Mouse (Mus musculus): Measurements from ENCODE around the gene Olfr1048. TPM values are rescaled to one million over a fixed set of nuclear protein-coding genes. Genes with fewer than 3 reads are reported as not detected.

The Olfr1048 gene
- total and polyA plus RNA-seq, 3 experiments = not detected

- Histone ChIP-seq H3K9ac (ENCODE audit: control insufficient read depth, low read depth, low read length, poor library complexity, severe bottlenecking) (no peak within 1 kb of the TSS), H3K4me1 (ENCODE audit: control insufficient read depth in 1 of 2, insufficient read depth in 2 of 2, low read length in 2 of 2) (no peaks in the 10 kb centered on the region), H3K9me3 (replicated peaks; ENCODE audit: insufficient read depth, low read length) (no peaks in the 10 kb centered on the region), H3K27ac (ENCODE audit: control insufficient read depth, low read depth, low read length) (no peak within 1 kb of the TSS), H3K27me3 (ENCODE audit: control insufficient read depth in 1 of 2, insufficient read depth in 2 of 2, low read length in 2 of 2) (no peaks in the 10 kb centered on the region), H3K36me3 (ENCODE audit: control insufficient read depth in 1 of 2, insufficient read depth in 2 of 2, low read length in 2 of 2) (no peaks in the 10 kb centered on the region), H3K4me3 (ENCODE audit: control insufficient read depth in 1 of 2, insufficient read depth in 1 of 2, low read depth in 2 of 2, low read length in 2 of 2) (no peak within 1 kb of the TSS), H3K79me2 (ENCODE audit: control insufficient read depth, insufficient read depth, low read length, poor library complexity) (no peaks in the 10 kb centered on the region)
- no peak for TF ChIP-seq MAX (IDR thresholded peaks at IDR 0.05; ENCODE audit: low read length)
- no peak for TF ChIP-seq MYC (IDR thresholded peaks at IDR 0.05; ENCODE audit: low read depth, low read length)
- TF ChIP-seq NRF1 (IDR thresholded peaks at IDR 0.05; ENCODE audit: insufficient read depth, low read depth, low read length, poor library complexity, severe bottlenecking) = no peak
- no peak for TF ChIP-seq MAZ (IDR thresholded peaks at IDR 0.05; ENCODE audit: low read depth, low read length)
- no peak for TF ChIP-seq NELFE (IDR thresholded peaks at IDR 0.05; ENCODE audit: low read depth, low read length)
- TF ChIP-seq CHD1 (IDR thresholded peaks at IDR 0.05; ENCODE audit: low read depth, low read length) = no peak
- no peak for TF ChIP-seq USF2 (IDR thresholded peaks at IDR 0.05; ENCODE audit: borderline replicate concordance in 1 of 2, insufficient read depth in 1 of 2, low read depth in 1 of 2, low read length in 2 of 2)
- TF ChIP-seq TAL1 (IDR thresholded peaks at IDR 0.05; ENCODE audit: low read length) = no peak
- no peak for TF ChIP-seq CTCF (IDR thresholded peaks at IDR 0.05 in 2 of 3, conservative IDR thresholded peaks at IDR 0.05 in 1 of 3; ENCODE audit: control insufficient read depth in 1 of 3, insufficient read depth in 1 of 3, low read depth in 2 of 3, low read length in 3 of 3, poor library complexity in 1 of 3, severe bottlenecking in 1 of 3)
- TF ChIP-seq UBTF (IDR thresholded peaks at IDR 0.05; ENCODE audit: borderline replicate concordance, insufficient read depth, low read depth, low read length) = no peak
- TF ChIP-seq POLR2AphosphoS2 (IDR thresholded peaks at IDR 0.05; ENCODE audit: low read length) = no peak
- no peak for TF ChIP-seq MAFK (IDR thresholded peaks at IDR 0.05; ENCODE audit: borderline replicate concordance, low read depth, low read length)
- TF ChIP-seq GATA1 (IDR thresholded peaks at IDR 0.05; ENCODE audit: low read depth, low read length) = no peak
- TF ChIP-seq GABPA (IDR thresholded peaks at IDR 0.05; ENCODE audit: low read depth, low read length) = no peak
- no peak for TF ChIP-seq ELF1 (IDR thresholded peaks at IDR 0.05; ENCODE audit: low read depth, low read length)
- no peak for DNase-seq (ENCODE audit: low read depth, low spot score)
Measured at GRCm38 (mm10) chr2:86202909-86203308, 37.2 kb downstream of the Olfr1048 start, which contains the start of gene Olfr1045. Gene Olfr1045 (minus strand): TSS chr2:86203009.

DNA sequence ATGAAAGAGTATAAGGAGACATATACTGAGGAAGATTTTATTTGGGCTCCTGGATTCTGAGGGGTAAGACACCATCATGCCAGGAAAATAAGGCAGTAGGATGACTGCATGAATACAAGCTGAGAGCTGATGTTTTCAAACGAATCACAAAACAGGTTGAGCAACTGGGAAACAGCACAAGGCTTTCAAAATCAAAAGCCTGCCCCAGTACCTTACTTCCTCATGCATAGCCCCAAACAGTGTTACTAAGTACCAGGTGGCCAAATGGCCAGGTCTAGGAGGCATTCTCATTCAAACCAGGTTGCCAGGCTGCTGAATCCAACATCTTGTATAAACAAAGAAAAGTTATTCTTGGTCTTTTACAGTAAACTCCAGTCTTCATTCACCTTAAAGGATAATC, 44.2 kb downstream of the Olfr1048 start:
- TF ChIP-seq HCFC1 (IDR thresholded peaks at IDR 0.05; ENCODE audit: low read depth, low read length) (no peak), TBP (IDR thresholded peaks at IDR 0.05; ENCODE audit: low read depth, low read length) (no peak)
- no peak overlapping the region for H3K9ac ChIP-seq (ENCODE audit: control insufficient read depth, low read depth, low read length, poor library complexity, severe bottlenecking)
- H3K79me2 ChIP-seq (ENCODE audit: control insufficient read depth, insufficient read depth, low read length, poor library complexity) = no peaks in the 10 kb centered on the region
- no peak overlapping the region for H3K27ac ChIP-seq (ENCODE audit: control insufficient read depth, low read depth, low read length)
- no peak overlapping the region for H3K4me3 ChIP-seq (ENCODE audit: control insufficient read depth in 1 of 2, insufficient read depth in 1 of 2, low read depth in 2 of 2, low read length in 2 of 2)
- H3K9me3 ChIP-seq (replicated peaks; ENCODE audit: insufficient read depth, low read length) = no peaks in the 10 kb centered on the region
- H3K27me3 ChIP-seq (ENCODE audit: control insufficient read depth in 1 of 2, insufficient read depth in 2 of 2, low read length in 2 of 2) = no peaks in the 10 kb centered on the region
- no peak for DNase-seq (ENCODE audit: low read depth, low spot score)
- no peaks in the 10 kb centered on the region for H3K4me1 ChIP-seq (ENCODE audit: control insufficient read depth in 1 of 2, insufficient read depth in 2 of 2, low read length in 2 of 2)
- H3K36me3 ChIP-seq (ENCODE audit: control insufficient read depth in 1 of 2, insufficient read depth in 2 of 2, low read length in 2 of 2) = no peaks in the 10 kb centered on the region
